Mouse (Mus musculus): Measurements from ENCODE around the gene Vps50. TPM values are rescaled to one million over a fixed set of nuclear protein-coding genes. Genes with fewer than 3 reads are reported as not detected.
"Not testable (repeated sequence)": the region's sequence is repeated elsewhere in the genome, so short reads cannot be mapped to it uniquely, and the experiment has no call there.

Gene Vps50
- polyA plus RNA-seq, 1 experiment from 2014 or later, result 33.0 TPM

- WGBS, result 7% methylated on average over 2 of the region's 2 CpGs
- no peak overlapping the region for H3K4me3 ChIP-seq
- no peak overlapping the region for H3K27ac ChIP-seq
- no peak for DNase-seq (ENCODE audit: low spot score)
- no peaks in the 10 kb centered on the region for H3K9me3 ChIP-seq (replicated peaks)
- no peaks in the 10 kb centered on the region for H3K36me3 ChIP-seq
- peaks cover 4% of the 10 kb centered on the region; the same call in 1 of the 2 replicates for H3K4me1 ChIP-seq
- H3K27me3 ChIP-seq (ENCODE audit: low read depth, poor library complexity, severe bottlenecking), result no peaks in the 10 kb centered on the region
Measured at GRCm38 (mm10) chr6:3496210-3496609, 2.0 kb upstream of the Vps50 start.

DNA sequence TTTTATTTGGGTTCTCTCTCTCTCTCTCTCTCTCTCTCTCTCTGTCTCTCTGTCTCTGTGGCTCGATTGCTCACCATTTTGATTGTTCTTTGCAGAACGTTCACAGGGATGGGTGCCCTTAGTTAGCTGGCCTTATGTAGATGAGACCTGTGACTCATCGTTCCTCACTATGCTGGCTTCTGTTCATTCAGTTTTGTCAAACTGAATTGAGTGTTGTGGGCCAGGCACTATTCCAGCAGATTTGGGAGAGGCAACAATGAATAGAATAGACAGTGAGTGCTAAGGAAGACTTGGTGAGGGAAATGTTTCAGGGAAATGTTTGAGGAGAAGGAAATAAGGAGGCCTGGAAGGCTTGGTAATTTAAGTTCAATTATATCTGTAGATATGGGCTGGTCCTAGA, 2.1 kb downstream of the Vps50 start:
- DNase-seq (ENCODE audit: low spot score), result no peak
- no peak overlapping the region for H3K4me3 ChIP-seq
- WGBS, result 95% methylated on average over 3 of the region's 3 CpGs
- H3K36me3 ChIP-seq, result no peaks in the 10 kb centered on the region
- no peak overlapping the region for H3K27ac ChIP-seq
- H3K27me3 ChIP-seq (ENCODE audit: low read depth, poor library complexity, severe bottlenecking), result no peaks in the 10 kb centered on the region
- no peaks in the 10 kb centered on the region for H3K9me3 ChIP-seq (replicated peaks)
- H3K4me1 ChIP-seq, result peaks cover 4% of the 10 kb centered on the region; the same call in 1 of the 2 replicates

DNA sequence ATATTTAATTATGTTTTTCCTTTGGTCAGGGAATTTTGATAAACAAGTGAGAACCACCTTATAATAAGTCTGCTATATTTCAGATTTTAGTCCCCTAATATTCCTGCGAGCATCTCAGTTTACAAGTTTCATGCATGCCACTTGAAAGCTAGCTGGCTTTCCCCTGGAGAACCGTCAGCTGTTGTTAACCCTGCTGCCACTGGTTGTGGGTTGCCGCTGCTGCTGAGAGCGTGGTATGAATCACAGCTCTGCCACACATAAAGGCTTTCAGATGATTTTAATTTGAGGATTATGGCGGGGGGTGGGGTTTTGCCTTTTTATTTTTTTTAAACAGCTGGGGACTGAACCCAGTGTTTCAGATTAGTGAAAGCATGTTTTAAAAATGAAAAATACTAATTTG, 7.1 kb downstream of the Vps50 start:
- H3K4me3 ChIP-seq, result no peak overlapping the region
- no peaks in the 10 kb centered on the region for H3K36me3 ChIP-seq
- no peak overlapping the region for H3K27ac ChIP-seq
- H3K9me3 ChIP-seq (replicated peaks), result no peaks in the 10 kb centered on the region
- no peak for DNase-seq (ENCODE audit: low spot score)
- 78% methylated on average over 5 of the region's 5 CpGs for WGBS
- no peaks in the 10 kb centered on the region for H3K27me3 ChIP-seq (ENCODE audit: low read depth, poor library complexity, severe bottlenecking)
- no peaks in the 10 kb centered on the region for H3K4me1 ChIP-seq

DNA sequence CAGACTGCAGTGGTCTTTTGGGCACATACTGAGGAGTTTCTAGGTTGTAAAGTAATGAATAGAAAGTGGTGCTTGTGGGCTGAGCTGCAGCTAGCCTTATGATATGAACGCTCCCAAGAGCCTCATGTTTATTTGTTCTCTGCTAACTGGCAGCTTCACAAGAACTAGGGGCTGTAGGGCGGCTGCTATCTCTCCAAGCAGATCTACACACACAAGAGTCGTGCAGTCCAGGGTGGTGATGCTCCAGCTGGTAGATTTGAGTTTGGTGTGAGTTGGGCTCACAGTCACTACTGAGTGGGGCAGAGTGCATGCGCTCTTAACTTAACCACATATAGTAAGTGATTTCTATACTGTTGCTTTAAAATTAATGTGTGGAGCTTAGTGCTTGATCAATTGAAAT, 8.9 kb downstream of the Vps50 start:
- Histone ChIP-seq H3K36me3 (no peaks in the 10 kb centered on the region), H3K27ac (no peak overlapping the region), H3K4me1 (no peaks in the 10 kb centered on the region), H3K27me3 (ENCODE audit: low read depth, poor library complexity, severe bottlenecking) (no peaks in the 10 kb centered on the region), H3K9me3 (replicated peaks) (no peaks in the 10 kb centered on the region), H3K4me3 (no peak overlapping the region)
- 83% methylated on average over 4 of the region's 4 CpGs for whole genome bisulfite sequencing
- DNase-seq (ENCODE audit: low spot score), result no peak

DNA sequence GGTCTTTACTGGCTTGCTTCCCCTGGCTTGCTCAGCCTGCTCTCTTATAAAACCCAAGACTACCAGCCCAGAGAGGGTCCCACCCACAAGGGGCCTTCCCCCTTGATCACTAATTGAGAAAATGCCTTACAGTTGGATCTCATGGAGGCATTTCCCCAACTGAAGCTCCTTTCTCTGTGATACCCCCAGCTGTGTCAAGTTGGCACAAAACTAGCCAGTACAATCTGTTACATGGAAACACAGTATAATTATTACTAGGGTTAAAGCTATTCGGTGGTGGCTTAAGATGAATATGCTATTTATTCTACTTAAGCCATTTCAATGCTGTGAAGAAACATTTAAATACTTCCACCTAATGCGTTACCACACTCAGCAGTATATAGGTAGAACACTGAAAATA, 10.0 kb downstream of the Vps50 start:
- not testable (repeated sequence) for H3K27me3 ChIP-seq (ENCODE audit: low read depth, poor library complexity, severe bottlenecking); H3K9me3 ChIP-seq (replicated peaks); H3K4me3 ChIP-seq; H3K27ac ChIP-seq; H3K36me3 ChIP-seq; DNase-seq (ENCODE audit: low spot score); H3K4me1 ChIP-seq
- 92% methylated on average over 2 of the region's 2 CpGs for WGBS

- Histone ChIP-seq H3K27ac (no peak overlapping the region), H3K4me3 (no peak overlapping the region), H3K9me3 (replicated peaks) (no peaks in the 10 kb centered on the region), H3K4me1 (peaks cover 9% of the 10 kb centered on the region), H3K36me3 (no peaks in the 10 kb centered on the region), H3K27me3 (ENCODE audit: low read depth, poor library complexity, severe bottlenecking) (no peaks in the 10 kb centered on the region)
- DNase-seq (ENCODE audit: low spot score), result no peak
- 40% methylated on average over 2 of the region's 2 CpGs for WGBS
Measured at GRCm38 (mm10) chr6:3509782-3510181, 11.6 kb downstream of the Vps50 start.

DNA sequence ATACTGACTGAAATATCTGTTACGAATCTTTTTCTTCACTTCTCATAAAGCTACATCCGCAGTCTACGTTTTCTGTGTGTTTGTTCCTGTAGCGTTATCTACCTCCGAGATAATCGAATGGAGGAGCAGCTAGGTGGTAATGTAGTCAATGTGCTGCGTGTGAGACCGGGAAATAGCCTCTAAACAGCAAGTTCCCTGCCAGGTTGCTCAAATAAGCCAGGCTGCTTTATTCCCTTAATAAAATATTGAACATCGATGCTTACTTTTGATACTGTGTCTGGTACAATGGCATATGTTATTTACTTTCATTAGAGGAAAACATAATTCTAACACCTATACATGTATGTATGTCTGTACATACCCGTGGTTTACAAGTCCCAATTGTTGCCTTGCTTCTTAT, 12.9 kb downstream of the Vps50 start:
- WGBS, result 91% methylated on average over 10 of the region's 10 CpGs
- H3K4me1 ChIP-seq, result peaks cover 9% of the 10 kb centered on the region
- no peak overlapping the region for H3K27ac ChIP-seq
- no peaks in the 10 kb centered on the region for H3K9me3 ChIP-seq (replicated peaks)
- H3K36me3 ChIP-seq, result no peaks in the 10 kb centered on the region
- H3K27me3 ChIP-seq (ENCODE audit: low read depth, poor library complexity, severe bottlenecking), result no peaks in the 10 kb centered on the region
- no peak overlapping the region for H3K4me3 ChIP-seq
- no peak for DNase-seq (ENCODE audit: low spot score)

- DNase-seq (ENCODE audit: low spot score), result no peak
- Histone ChIP-seq H3K27me3 (ENCODE audit: low read depth, poor library complexity, severe bottlenecking) (no peaks in the 10 kb centered on the region), H3K4me1 (peaks cover 9% of the 10 kb centered on the region), H3K36me3 (no peaks in the 10 kb centered on the region), H3K9me3 (replicated peaks) (no peaks in the 10 kb centered on the region), H3K4me3 (no peak overlapping the region), H3K27ac (peak overlapping the region; percentile 5; the same call in 1 of the 2 replicates)
- WGBS, result 82% methylated on average over 11 of the region's 11 CpGs
Measured at GRCm38 (mm10) chr6:3511612-3512011, 13.4 kb downstream of the Vps50 start.

- 0 out of 2 replicates have a peak, but pooled peaks cover 3% of the 10 kb centered on the region for H3K36me3 ChIP-seq
- DNase-seq (ENCODE audit: low spot score), result no peak
- 40% methylated on average over 3 of the region's 3 CpGs for whole genome bisulfite sequencing
- H3K9me3 ChIP-seq (replicated peaks), result no peaks in the 10 kb centered on the region
- H3K4me1 ChIP-seq, result peaks cover 9% of the 10 kb centered on the region
- H3K4me3 ChIP-seq, result no peak overlapping the region
- H3K27me3 ChIP-seq (ENCODE audit: low read depth, poor library complexity, severe bottlenecking), result no peaks in the 10 kb centered on the region
- H3K27ac ChIP-seq, result no peak overlapping the region; the same call in 1 of the 2 replicates
Measured at GRCm38 (mm10) chr6:3512611-3513010, 14.4 kb downstream of the Vps50 start.

DNA sequence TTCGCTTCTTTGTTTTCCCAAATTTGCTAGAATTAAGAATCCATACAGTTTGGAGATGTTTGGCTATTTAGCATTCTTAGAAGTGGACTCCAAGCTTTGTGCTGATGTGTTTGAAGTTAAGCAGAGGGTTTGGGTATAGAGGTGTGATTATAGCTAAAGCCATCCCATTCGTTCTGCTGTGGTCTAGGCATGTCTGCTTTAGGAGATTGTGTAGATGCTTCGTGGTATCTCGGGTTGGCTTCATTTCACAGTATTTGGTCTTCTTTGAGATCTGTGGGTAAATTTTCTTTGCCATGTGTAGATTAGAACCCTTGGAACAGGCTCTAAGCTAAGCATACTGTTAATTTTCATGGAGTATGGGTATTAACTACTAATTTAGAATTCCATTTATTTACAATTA, 30.0 kb downstream of the Vps50 start:
- DNase-seq (ENCODE audit: low spot score), result no peak
- no peak overlapping the region for H3K27ac ChIP-seq
- no peaks in the 10 kb centered on the region for H3K9me3 ChIP-seq (replicated peaks)
- H3K4me1 ChIP-seq, result no peaks in the 10 kb centered on the region
- peaks cover 5% of the 10 kb centered on the region; the same call in 1 of the 2 replicates for H3K36me3 ChIP-seq
- no peak overlapping the region for H3K4me3 ChIP-seq
- no peaks in the 10 kb centered on the region for H3K27me3 ChIP-seq (ENCODE audit: low read depth, poor library complexity, severe bottlenecking)
- 90% methylated on average over 4 of the region's 4 CpGs for WGBS

DNA sequence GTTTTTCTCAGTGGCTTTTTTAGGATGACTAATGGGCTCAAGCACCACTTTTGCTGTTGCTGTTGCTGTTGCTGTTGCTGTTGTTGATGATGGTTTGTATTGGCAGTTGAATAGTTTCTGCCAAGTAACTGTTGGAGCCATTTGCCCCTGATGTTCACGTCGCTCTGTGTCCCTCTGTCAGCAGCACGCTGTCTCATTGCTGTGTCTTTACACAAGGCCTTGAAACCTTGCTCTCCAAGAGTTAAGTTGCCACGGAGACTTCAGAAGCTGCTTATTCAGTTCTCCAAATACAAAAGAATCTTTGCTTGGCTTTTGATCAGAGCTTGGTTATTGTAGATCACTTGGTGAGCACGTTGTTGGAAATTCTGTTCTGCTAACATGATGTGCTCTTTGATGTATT, 33.3 kb downstream of the Vps50 start:
- Histone ChIP-seq H3K9me3 (replicated peaks) (no peaks in the 10 kb centered on the region), H3K36me3 (0 out of 2 replicates have a peak, but pooled peaks cover 14% of the 10 kb centered on the region), H3K27ac (no peak overlapping the region), H3K4me3 (no peak overlapping the region), H3K4me1 (no peaks in the 10 kb centered on the region), H3K27me3 (ENCODE audit: low read depth, poor library complexity, severe bottlenecking) (no peaks in the 10 kb centered on the region)
- WGBS, result 89% methylated on average over 5 of the region's 5 CpGs
- DNase-seq (ENCODE audit: low spot score), result no peak

DNA sequence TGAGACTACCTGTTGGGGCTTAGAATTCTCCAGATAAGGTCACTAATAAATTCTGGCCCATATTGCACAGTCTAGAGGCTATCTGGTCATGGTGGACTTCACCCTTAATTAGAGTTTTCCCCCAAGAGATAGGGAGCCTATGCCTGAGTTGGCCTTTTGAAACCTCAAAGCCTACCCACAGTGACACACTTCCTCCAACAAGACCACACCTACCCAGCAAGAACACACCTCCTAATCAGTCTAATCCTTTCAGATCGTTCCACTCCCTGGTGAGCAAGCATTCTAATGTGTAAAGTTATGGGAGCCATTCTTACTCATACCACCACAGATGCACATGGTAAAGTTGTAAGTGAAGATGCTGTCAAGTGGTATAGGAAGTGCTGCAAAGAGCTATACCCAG, 37.9 kb downstream of the Vps50 start:
- no peak for DNase-seq (ENCODE audit: low spot score)
- no peaks in the 10 kb centered on the region for H3K9me3 ChIP-seq (replicated peaks)
- H3K27ac ChIP-seq, result no peak overlapping the region
- 82% methylated on average over 1 of the region's 1 CpGs for WGBS
- no peak overlapping the region for H3K4me3 ChIP-seq
- 0 out of 2 replicates have a peak, but pooled peaks cover 13% of the 10 kb centered on the region for H3K36me3 ChIP-seq
- H3K4me1 ChIP-seq, result no peaks in the 10 kb centered on the region
- no peaks in the 10 kb centered on the region for H3K27me3 ChIP-seq (ENCODE audit: low read depth, poor library complexity, severe bottlenecking)

DNA sequence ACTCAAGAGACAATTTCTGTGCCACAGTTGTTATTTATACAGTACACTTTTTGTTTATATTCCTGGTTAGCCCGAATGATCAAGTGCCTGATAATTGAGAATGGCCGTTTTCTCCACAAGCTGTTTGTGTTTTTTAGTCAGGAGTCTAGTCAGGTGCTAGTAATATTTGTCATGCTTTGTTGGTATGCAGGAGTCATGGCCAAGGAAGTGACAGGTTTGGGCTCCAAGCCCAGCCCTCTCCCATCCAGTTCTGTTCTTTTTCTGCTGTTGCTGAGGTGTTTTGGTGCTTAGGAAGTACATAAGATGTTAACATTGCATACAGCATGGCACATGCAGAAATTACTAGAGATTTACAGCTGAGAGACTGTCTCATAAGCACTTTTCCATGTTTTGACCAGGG, 41.3 kb downstream of the Vps50 start:
- WGBS, result 97% methylated on average over 2 of the region's 2 CpGs
- Histone ChIP-seq H3K27ac (no peak overlapping the region), H3K27me3 (ENCODE audit: low read depth, poor library complexity, severe bottlenecking) (no peaks in the 10 kb centered on the region), H3K4me1 (no peaks in the 10 kb centered on the region), H3K4me3 (no peak overlapping the region), H3K9me3 (replicated peaks) (no peaks in the 10 kb centered on the region), H3K36me3 (0 out of 2 replicates have a peak, but pooled peaks cover 11% of the 10 kb centered on the region)
- DNase-seq (ENCODE audit: low spot score), result no peak

- Histone ChIP-seq H3K27ac (no peak overlapping the region), H3K36me3 (peaks cover 12% of the 10 kb centered on the region), H3K4me1 (no peaks in the 10 kb centered on the region), H3K4me3 (no peak overlapping the region), H3K27me3 (ENCODE audit: low read depth, poor library complexity, severe bottlenecking) (no peaks in the 10 kb centered on the region), H3K9me3 (replicated peaks) (no peaks in the 10 kb centered on the region)
- 94% methylated on average over 4 of the region's 4 CpGs for WGBS
- DNase-seq (ENCODE audit: low spot score), result no peak
Measured at GRCm38 (mm10) chr6:3543862-3544261, 45.7 kb downstream of the Vps50 start.
